Mouse (Mus musculus) kidney, embryonic 15.5 days (tissue): ENCODE data around the gene Olfr222. TPM values are rescaled to one million over a fixed set of nuclear protein-coding genes. Genes with fewer than 3 reads are reported as not detected.
"Not testable (repeated sequence)": the region's sequence is repeated elsewhere in the genome, so short reads cannot be mapped to it uniquely, and the experiment has no call there.

Experiments used
- ATAC-seq: fragments of 200-750 bp; cut with Nextera tagmentation; replicated peaks from 2 replicates; pipeline ENCODE4 v1.8.0; 2017; ENCODE audit warnings: moderate TSS enrichment; ENCODE audit not compliant: low FRiP score
- H3K27ac ChIP-seq: fragments of 300-500 bp; sonication (generic); 2 replicates; pipeline ENCODE4 v1.5.1; 2015; ENCODE audit warnings: mild to moderate bottlenecking, inconsistent platforms
- H3K27me3 ChIP-seq: fragments of 300-500 bp; sonication (generic); 2 replicates; pipeline ENCODE4 v1.6.1; 2015; ENCODE audit warnings: inconsistent platforms
- H3K36me3 ChIP-seq: fragments of 300-500 bp; sonication (generic); 2 replicates; pipeline ENCODE4 v1.6.1; 2015; ENCODE audit warnings: inconsistent platforms
- H3K4me1 ChIP-seq: fragments of 300-500 bp; sonication (generic); 2 replicates; pipeline ENCODE4 v1.6.1; 2015; ENCODE audit warnings: inconsistent platforms
- H3K4me2 ChIP-seq: fragments of 300-500 bp; sonication (generic); 2 replicates; pipeline ENCODE4 v1.6.1; 2015; ENCODE audit warnings: moderate library complexity, mild to moderate bottlenecking, inconsistent platforms
- H3K4me3 ChIP-seq: fragments of 300-500 bp; sonication (generic); replicated peaks from 2 replicates; pipeline ENCODE4 v1.5.1; 2015; ENCODE audit warnings: mild to moderate bottlenecking, inconsistent platforms
- H3K9ac ChIP-seq: fragments of 300-500 bp; sonication (generic); 2 replicates; pipeline ENCODE4 v1.6.1; 2015; ENCODE audit warnings: mild to moderate bottlenecking, inconsistent platforms
- H3K9me3 ChIP-seq: fragments of 300-500 bp; sonication (generic); replicated peaks from 2 replicates; pipeline ENCODE4 v1.6.1; 2016; ENCODE audit warnings: inconsistent platforms
- WGBS: fragments of 180-500 bp; shearing (Covaris S2); methylation state at CpG from one replicate; pipeline ENCODE4 v1.1.7; 2015; ENCODE audit warnings: mixed read lengths; 5-methylcytosine and 5-hydroxymethylcytosine counted together
- polyA plus RNA-seq: library from polyadenylated mRNA; unstranded; fragments of >200 nt; fragmentation: Nextera tagmentation; extraction: Ambion mirVana; gene quantifications from 2 replicates; pipeline ENCODE4 v1.2.1, GENCODE M21; 2015

Gene Olfr222
- polyA plus RNA-seq, result not detected in 2 replicates

DNA sequence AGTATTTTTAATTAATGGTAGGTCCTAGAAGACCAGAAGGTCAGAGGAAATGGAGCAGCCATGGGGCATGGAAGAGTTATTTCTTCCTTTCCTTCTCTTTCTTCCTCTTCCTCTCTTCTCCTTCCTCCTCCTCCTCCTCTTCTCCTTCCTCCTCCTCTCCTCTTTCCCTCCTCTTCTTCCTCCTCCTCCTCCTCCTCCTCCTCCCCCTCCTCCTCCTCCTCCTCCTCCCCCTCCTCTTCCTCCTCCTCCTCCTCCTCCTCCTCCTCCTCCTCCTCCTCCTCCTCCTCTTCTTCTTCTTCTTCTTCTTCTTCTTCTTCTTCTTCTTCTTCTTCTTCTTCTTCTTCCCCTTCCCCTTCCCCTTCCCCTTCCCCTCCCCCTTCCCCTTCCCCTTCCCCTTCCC lies at the start of gene Olfr222:
Gene Olfr222, minus strand, starts transcription at position 101 of the 400 bp plus-strand sequence.
- H3K9ac ChIP-seq, H3K4me2 ChIP-seq, ATAC-seq, H3K36me3 ChIP-seq, H3K4me1 ChIP-seq, H3K27ac ChIP-seq, H3K4me3 ChIP-seq, H3K9me3 ChIP-seq: not testable (repeated sequence)
- H3K27me3 ChIP-seq, result peaks cover 24% of the 10 kb centered on the region; the same call in 1 of the 2 replicates

DNA sequence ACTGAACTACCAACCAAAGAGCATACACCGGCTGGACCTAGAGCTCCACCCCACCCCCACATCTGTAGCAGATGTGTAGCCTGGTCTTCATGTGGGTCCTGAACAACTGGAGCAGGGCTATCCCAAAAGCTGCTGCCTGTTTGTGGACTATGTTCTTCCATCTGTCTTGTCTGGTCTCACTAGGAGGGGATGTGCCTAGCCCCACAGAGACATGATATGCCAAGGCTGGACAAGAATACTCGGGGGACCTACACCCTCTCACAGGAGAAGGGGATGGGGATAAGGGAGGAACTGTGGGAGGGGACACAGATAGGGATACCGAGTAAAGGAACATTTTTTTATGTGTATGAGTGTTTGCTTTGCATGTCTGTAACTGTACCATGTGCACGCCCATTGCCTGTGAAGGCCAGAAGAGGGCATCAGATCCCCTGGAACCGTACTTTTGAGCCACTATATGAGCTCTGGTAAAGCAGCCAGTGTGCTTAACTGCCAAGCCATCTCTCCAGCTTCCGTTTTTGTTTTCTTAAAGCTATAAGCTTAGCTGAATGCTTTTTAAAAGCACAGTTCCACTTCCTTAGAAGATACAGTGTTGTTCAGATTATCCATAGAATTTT lies 48.1 kb upstream of the Olfr222 start:
- H3K4me2 ChIP-seq, result no peak overlapping the region
- no peaks in the 10 kb centered on the region for H3K9me3 ChIP-seq
- no peaks in the 10 kb centered on the region for H3K36me3 ChIP-seq
- WGBS, result 30% methylated on average over 6 of the region's 6 CpGs
- no peaks in the 10 kb centered on the region for H3K4me1 ChIP-seq
- H3K27me3 ChIP-seq, result peaks cover 9% of the 10 kb centered on the region; the same call in 1 of the 2 replicates
- no peak overlapping the region for H3K9ac ChIP-seq
- no peak overlapping the region for H3K27ac ChIP-seq
- 0 out of 2 replicates have a peak, but pooled peaks have one; percentile 33 for ATAC-seq
- no peak overlapping the region for H3K4me3 ChIP-seq

DNA sequence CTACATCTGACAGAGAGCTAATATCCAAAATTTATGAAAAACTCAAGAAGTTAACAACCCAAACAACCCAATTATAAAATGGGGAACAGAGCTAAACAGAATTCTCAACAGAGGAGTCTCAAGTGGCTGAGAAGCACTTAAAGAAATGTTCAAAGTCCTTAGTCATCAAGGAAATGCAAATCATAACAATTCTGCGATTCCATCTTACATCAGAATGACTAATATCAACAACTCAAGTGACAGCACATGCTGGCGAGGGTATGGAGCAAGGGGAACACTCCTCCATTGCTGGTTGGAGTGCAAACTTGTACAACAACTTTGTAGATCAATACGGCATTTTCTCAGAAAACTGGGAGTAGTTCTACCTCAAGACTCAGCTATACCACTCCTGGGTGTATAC lies 46.2 kb upstream of the Olfr222 start:
- H3K4me3 ChIP-seq, result no peak overlapping the region
- no peak overlapping the region for H3K4me2 ChIP-seq
- WGBS, result 76% methylated on average over 3 of the region's 3 CpGs
- H3K4me1 ChIP-seq, result no peaks in the 10 kb centered on the region
- ATAC-seq, result no peak
- no peak overlapping the region for H3K27ac ChIP-seq
- peaks cover 9% of the 10 kb centered on the region; the same call in 1 of the 2 replicates for H3K27me3 ChIP-seq
- no peak overlapping the region for H3K9ac ChIP-seq
- no peaks in the 10 kb centered on the region for H3K9me3 ChIP-seq
- no peaks in the 10 kb centered on the region for H3K36me3 ChIP-seq

DNA sequence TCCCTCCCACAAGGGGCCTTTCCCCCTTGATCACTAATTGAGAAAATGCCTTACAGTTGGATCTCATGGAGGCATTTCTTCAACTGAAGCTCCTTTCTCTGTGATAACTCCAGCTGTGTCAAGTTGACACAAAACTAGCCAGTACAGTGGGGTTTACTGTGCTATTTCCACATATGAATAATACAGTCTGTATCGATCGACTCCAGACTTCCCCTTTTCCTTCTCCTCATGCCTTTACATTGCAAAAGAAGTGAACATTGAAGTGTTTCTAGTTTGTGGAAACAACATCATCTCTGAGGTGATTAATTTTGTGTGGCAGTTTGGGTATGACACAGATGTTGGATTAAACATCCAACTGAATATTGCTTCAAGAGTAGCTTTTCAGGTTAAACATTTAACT lies 41.0 kb upstream of the Olfr222 start:
- not testable (repeated sequence) for H3K9ac ChIP-seq, H3K4me2 ChIP-seq, H3K27me3 ChIP-seq, H3K27ac ChIP-seq, H3K9me3 ChIP-seq, H3K4me3 ChIP-seq, H3K4me1 ChIP-seq, ATAC-seq, H3K36me3 ChIP-seq
- 91% methylated on average over 2 of the region's 2 CpGs for WGBS

DNA sequence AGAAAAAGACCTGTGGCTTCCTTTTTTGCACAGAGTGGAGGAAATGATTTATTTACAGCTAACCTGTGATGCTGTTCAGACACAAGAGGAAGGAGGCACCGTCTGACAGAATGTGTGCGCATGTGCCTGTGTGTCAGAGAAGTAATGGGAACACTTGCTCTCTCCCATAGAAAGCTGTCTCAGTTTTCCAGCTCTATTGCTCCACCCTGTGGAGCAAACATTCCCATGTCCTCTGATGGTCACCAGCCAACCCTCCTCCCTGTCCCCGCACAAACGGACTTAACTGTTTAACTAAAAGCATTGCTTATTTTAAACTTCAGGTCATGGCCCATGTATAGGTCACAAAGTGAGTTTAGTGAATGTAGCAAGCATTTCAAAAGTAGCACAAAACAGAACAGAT lies 38.1 kb upstream of the Olfr222 start:
- H3K9ac ChIP-seq, result no peak overlapping the region
- H3K4me3 ChIP-seq, result no peak overlapping the region
- WGBS, result 32% methylated on average over 4 of the region's 4 CpGs
- no peaks in the 10 kb centered on the region for H3K36me3 ChIP-seq
- no peaks in the 10 kb centered on the region for H3K27me3 ChIP-seq
- H3K4me2 ChIP-seq, result no peak overlapping the region
- H3K9me3 ChIP-seq, result no peaks in the 10 kb centered on the region
- ATAC-seq, result no peak
- no peaks in the 10 kb centered on the region for H3K4me1 ChIP-seq
- no peak overlapping the region for H3K27ac ChIP-seq

DNA sequence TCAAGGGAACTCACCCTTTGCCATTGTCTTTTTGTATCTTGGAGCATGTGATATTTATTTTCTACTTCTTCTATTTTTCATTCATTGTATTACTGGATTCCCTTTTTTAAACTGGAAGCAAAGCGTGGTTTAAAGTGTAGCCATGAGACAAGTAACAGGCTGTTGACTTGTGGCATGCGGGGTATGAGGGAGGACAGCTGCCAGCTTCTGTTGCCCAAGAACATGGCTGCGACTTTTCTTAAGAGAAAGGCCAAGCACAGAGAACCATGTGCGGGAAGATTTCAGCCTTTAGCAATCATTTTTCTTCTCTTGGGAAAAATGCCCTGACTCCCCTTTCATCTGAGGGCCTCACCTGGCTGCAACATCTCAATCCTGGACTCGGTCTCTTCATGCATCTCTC lies 35.6 kb upstream of the Olfr222 start:
- Histone ChIP-seq H3K4me1 (no peaks in the 10 kb centered on the region), H3K27me3 (no peaks in the 10 kb centered on the region), H3K36me3 (no peaks in the 10 kb centered on the region), H3K27ac (no peak overlapping the region), H3K4me3 (no peak overlapping the region), H3K4me2 (no peak overlapping the region), H3K9me3 (no peaks in the 10 kb centered on the region), H3K9ac (no peak overlapping the region)
- no peak for ATAC-seq
- WGBS, result 81% methylated on average over 5 of the region's 5 CpGs

- H3K4me3 ChIP-seq, result no peak overlapping the region
- H3K36me3 ChIP-seq, result no peaks in the 10 kb centered on the region
- ATAC-seq, result no peak
- no peak overlapping the region for H3K4me2 ChIP-seq
- H3K27ac ChIP-seq, result no peak overlapping the region
- no peaks in the 10 kb centered on the region for H3K4me1 ChIP-seq
- peaks cover 9% of the 10 kb centered on the region; the same call in 1 of the 2 replicates for H3K27me3 ChIP-seq
- 59% methylated on average over 1 of the region's 1 CpGs for WGBS
- H3K9me3 ChIP-seq, result no peaks in the 10 kb centered on the region
- H3K9ac ChIP-seq, result no peak overlapping the region
Measured at GRCm38 (mm10) chr11:59602287-59602686, 26.3 kb upstream of the Olfr222 start.

- Histone ChIP-seq H3K4me1 (no peaks in the 10 kb centered on the region), H3K36me3 (no peaks in the 10 kb centered on the region), H3K4me2 (no peak overlapping the region), H3K4me3 (no peak overlapping the region), H3K27me3 (peaks cover 9% of the 10 kb centered on the region; the same call in 1 of the 2 replicates), H3K9ac (no peak overlapping the region), H3K27ac (no peak overlapping the region), H3K9me3 (no peaks in the 10 kb centered on the region)
- WGBS, result 81% methylated on average over 3 of the region's 3 CpGs
- no peak for ATAC-seq
Measured at GRCm38 (mm10) chr11:59600872-59601271, 24.8 kb upstream of the Olfr222 start.

GRCm38 (mm10) chr11:59599211-59599610 lies 23.2 kb upstream of the Olfr222 start:
- H3K27me3 ChIP-seq, result peaks cover 7% of the 10 kb centered on the region; the same call in 1 of the 2 replicates
- WGBS, result 69% methylated on average over 7 of the region's 7 CpGs
- no peaks in the 10 kb centered on the region for H3K4me1 ChIP-seq
- H3K36me3 ChIP-seq, result no peaks in the 10 kb centered on the region
- H3K9ac ChIP-seq, result no peak overlapping the region
- no peak overlapping the region for H3K4me2 ChIP-seq
- no peak overlapping the region for H3K4me3 ChIP-seq
- H3K27ac ChIP-seq, result no peak overlapping the region
- no peaks in the 10 kb centered on the region for H3K9me3 ChIP-seq
- no peak for ATAC-seq

- Histone ChIP-seq H3K4me2 (no peak overlapping the region), H3K27me3 (peaks cover 7% of the 10 kb centered on the region; the same call in 1 of the 2 replicates), H3K9ac (no peak overlapping the region), H3K36me3 (no peaks in the 10 kb centered on the region), H3K27ac (no peak overlapping the region), H3K4me3 (no peak overlapping the region), H3K9me3 (no peaks in the 10 kb centered on the region), H3K4me1 (no peaks in the 10 kb centered on the region)
- WGBS, result 81% methylated on average over 8 of the region's 8 CpGs
- no peak for ATAC-seq
Measured at GRCm38 (mm10) chr11:59596950-59597349, 20.9 kb upstream of the Olfr222 start.

- Histone ChIP-seq H3K36me3 (no peaks in the 10 kb centered on the region), H3K9ac (no peak overlapping the region), H3K9me3 (no peaks in the 10 kb centered on the region), H3K27me3 (peaks cover 7% of the 10 kb centered on the region; the same call in 1 of the 2 replicates), H3K4me2 (no peak overlapping the region), H3K4me3 (no peak overlapping the region), H3K4me1 (no peaks in the 10 kb centered on the region), H3K27ac (no peak overlapping the region)
- no peak for ATAC-seq
- WGBS, result 47% methylated on average over 4 of the region's 4 CpGs
Measured at GRCm38 (mm10) chr11:59596091-59596490, 20.1 kb upstream of the Olfr222 start.

- Histone ChIP-seq H3K9ac (no peak within 1 kb of the TSS), H3K27ac (no peak within 1 kb of the TSS), H3K4me2 (no peak within 1 kb of the TSS), H3K4me1 (no peaks in the 10 kb centered on the region), H3K9me3 (no peaks in the 10 kb centered on the region), H3K36me3 (no peaks in the 10 kb centered on the region), H3K4me3 (no peak within 1 kb of the TSS), H3K27me3 (0 out of 2 replicates have a peak, but pooled peaks cover 2% of the 10 kb centered on the region)
- no peak for ATAC-seq
- 79% methylated on average over 6 of the region's 6 CpGs for WGBS
Measured at GRCm38 (mm10) chr11:59593189-59593588, 17.2 kb upstream of the Olfr222 start, which contains the start of gene Olfr223. Olfr223 (minus strand) TSS chr11:59593289.

DNA sequence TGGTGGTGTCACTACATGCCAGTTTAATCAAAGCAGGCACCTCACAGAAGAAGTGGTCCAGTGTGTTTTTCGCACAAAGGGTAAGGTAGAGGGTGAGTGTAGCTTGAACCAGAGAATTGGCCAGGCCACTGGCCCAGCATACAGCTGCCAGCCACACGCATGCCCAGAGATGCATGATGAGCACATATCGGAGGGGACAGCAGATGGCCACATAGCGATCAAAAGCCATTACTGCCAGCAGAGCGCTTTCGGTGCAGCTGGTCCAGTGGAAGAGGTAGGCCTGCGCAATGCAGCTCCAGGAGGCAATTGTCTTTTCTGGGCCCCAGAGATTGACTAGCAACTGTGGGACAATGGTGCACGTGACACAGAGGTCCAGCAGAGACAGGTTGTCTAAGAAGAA lies 13.5 kb upstream of the Olfr222 start:
- Histone ChIP-seq H3K4me1 (no peaks in the 10 kb centered on the region), H3K27ac (no peak overlapping the region), H3K36me3 (no peaks in the 10 kb centered on the region), H3K27me3 (no peaks in the 10 kb centered on the region), H3K9ac (no peak overlapping the region), H3K4me3 (no peak overlapping the region), H3K4me2 (no peak overlapping the region), H3K9me3 (no peaks in the 10 kb centered on the region)
- no peak for ATAC-seq
- 92% methylated on average over 8 of the region's 8 CpGs for WGBS
